Mouse (Mus musculus): ENCODE measurements around the gene Gpr137. TPM values are rescaled to one million over a fixed set of nuclear protein-coding genes. Genes with fewer than 3 reads are reported as not detected.

Gpr137 gene
- total and polyA plus RNA-seq, 3 experiments, result 22.8 to 32.1 (median 24.9) TPM

- TF ChIP-seq GATA2 (IDR thresholded peaks at IDR 0.05; ENCODE audit: borderline replicate concordance, low read depth, low read length), result no peak
- TF ChIP-seq GATA1 (IDR thresholded peaks at IDR 0.05; ENCODE audit: borderline replicate concordance, low read length), result no peak
- TF ChIP-seq POLR2AphosphoS5 (IDR thresholded peaks at IDR 0.05; ENCODE audit: insufficient replicate concordance, low read depth, low read length), result no peak
- no peak for TF ChIP-seq CTCF (IDR thresholded peaks at IDR 0.05; ENCODE audit: low read depth, low read length)
- no peak for TF ChIP-seq TAL1 (conservative IDR thresholded peaks at IDR 0.05; ENCODE audit: low read depth, low read length)
- Histone ChIP-seq H3K9me3 (replicated peaks) (no peaks in the 10 kb centered on the region), H3K4me1 (ENCODE audit: insufficient read depth, low read depth, low read length) (peaks cover 47% of the 10 kb centered on the region), H3K27me3 (ENCODE audit: insufficient read depth, low read length) (peaks cover 21% of the 10 kb centered on the region), H3K4me3 (ENCODE audit: low read depth, low read length) (peak within 1 kb of the TSS; percentile 76), H3K36me3 (replicated peaks) (peaks cover 34% of the 10 kb centered on the region)
- DNase-seq (ENCODE audit: low spot score) (peak; percentile 92), ATAC-seq (ENCODE audit: extremely low read depth, insufficient number of reproducible peaks, low FRiP score, poor library complexity, severe bottlenecking) (peak; percentile 92)
Measured at GRCm38 (mm10) chr19:6921647-6922567, 20.4 kb downstream of the Gpr137 start, which contains the start of gene Esrra. TSS of gene Esrra (minus strand) at chr19:6921813.

- no peak for TF ChIP-seq GATA1 (IDR thresholded peaks at IDR 0.05; ENCODE audit: borderline replicate concordance, low read length)
- TF ChIP-seq POLR2AphosphoS5 (IDR thresholded peaks at IDR 0.05; ENCODE audit: insufficient replicate concordance, low read depth, low read length), result no peak
- 0 out of 2 replicates have a peak, but pooled peaks have one; percentile 3 for TF ChIP-seq CTCF (IDR thresholded peaks at IDR 0.05; ENCODE audit: low read depth, low read length)
- peaks cover 43% of the 10 kb centered on the region for H3K36me3 ChIP-seq (replicated peaks)
- H3K4me3 ChIP-seq (ENCODE audit: low read depth, low read length), result peak overlapping the region; percentile 76
- ATAC-seq (ENCODE audit: extremely low read depth, insufficient number of reproducible peaks, low FRiP score, poor library complexity, severe bottlenecking), result no peak
- peaks cover 52% of the 10 kb centered on the region for H3K4me1 ChIP-seq (ENCODE audit: insufficient read depth, low read depth, low read length)
- peak; percentile 58 for DNase-seq (ENCODE audit: low spot score)
- H3K9me3 ChIP-seq (replicated peaks), result no peaks in the 10 kb centered on the region
- peaks cover 14% of the 10 kb centered on the region for H3K27me3 ChIP-seq (ENCODE audit: insufficient read depth, low read length)
Measured at GRCm38 (mm10) chr19:6920741-6921636, 21.3 kb downstream of the Gpr137 start.

- DNase-seq (ENCODE audit: low spot score), result no peak
- H3K27me3 ChIP-seq (ENCODE audit: insufficient read depth, low read length), result peaks cover 5% of the 10 kb centered on the region; the same call in 1 of the 2 replicates
- no peak for TF ChIP-seq GATA2 (IDR thresholded peaks at IDR 0.05; ENCODE audit: borderline replicate concordance, low read depth, low read length)
- TF ChIP-seq POLR2AphosphoS5 (IDR thresholded peaks at IDR 0.05; ENCODE audit: insufficient replicate concordance, low read depth, low read length), result no peak
- TF ChIP-seq CTCF (IDR thresholded peaks at IDR 0.05; ENCODE audit: low read depth, low read length), result no peak
- no peak for TF ChIP-seq GATA1 (IDR thresholded peaks at IDR 0.05; ENCODE audit: borderline replicate concordance, low read length)
- TF ChIP-seq TAL1 (conservative IDR thresholded peaks at IDR 0.05; ENCODE audit: low read depth, low read length), result no peak
- no peak for ATAC-seq (ENCODE audit: extremely low read depth, insufficient number of reproducible peaks, low FRiP score, poor library complexity, severe bottlenecking)
- H3K4me3 ChIP-seq (ENCODE audit: low read depth, low read length), result peak overlapping the region; percentile 76
- H3K36me3 ChIP-seq (replicated peaks), result peaks cover 52% of the 10 kb centered on the region
- H3K9me3 ChIP-seq (replicated peaks), result no peaks in the 10 kb centered on the region
- H3K4me1 ChIP-seq (ENCODE audit: insufficient read depth, low read depth, low read length), result peaks cover 59% of the 10 kb centered on the region
Measured at GRCm38 (mm10) chr19:6919876-6920740, 22.2 kb downstream of the Gpr137 start.

GRCm38 (mm10) chr19:6919431-6919830, 22.8 kb downstream of the Gpr137 start:
- TF ChIP-seq CTCF (IDR thresholded peaks at IDR 0.05; ENCODE audit: low read depth, low read length) (no peak), POLR2AphosphoS5 (IDR thresholded peaks at IDR 0.05; ENCODE audit: insufficient replicate concordance, low read depth, low read length) (no peak), GATA1 (IDR thresholded peaks at IDR 0.05; ENCODE audit: borderline replicate concordance, low read length) (no peak), GATA2 (IDR thresholded peaks at IDR 0.05; ENCODE audit: borderline replicate concordance, low read depth, low read length) (no peak), TAL1 (conservative IDR thresholded peaks at IDR 0.05; ENCODE audit: low read depth, low read length) (no peak)
- ATAC-seq (ENCODE audit: extremely low read depth, insufficient number of reproducible peaks, low FRiP score, poor library complexity, severe bottlenecking) (no peak), DNase-seq (ENCODE audit: low spot score) (no peak)
- no peaks in the 10 kb centered on the region for H3K27me3 ChIP-seq (ENCODE audit: insufficient read depth, low read length)
- no peaks in the 10 kb centered on the region for H3K9me3 ChIP-seq (replicated peaks)
- H3K4me3 ChIP-seq (ENCODE audit: low read depth, low read length), result no peak overlapping the region
- peaks cover 57% of the 10 kb centered on the region for H3K36me3 ChIP-seq (replicated peaks)
- peaks cover 56% of the 10 kb centered on the region for H3K4me1 ChIP-seq (ENCODE audit: insufficient read depth, low read depth, low read length)

GRCm38 (mm10) chr19:6918321-6918720, 24.0 kb downstream of the Gpr137 start:
- Histone ChIP-seq H3K4me3 (ENCODE audit: low read depth, low read length) (no peak overlapping the region), H3K27me3 (ENCODE audit: insufficient read depth, low read length) (no peaks in the 10 kb centered on the region), H3K36me3 (replicated peaks) (peaks cover 68% of the 10 kb centered on the region), H3K9me3 (replicated peaks) (no peaks in the 10 kb centered on the region), H3K4me1 (ENCODE audit: insufficient read depth, low read depth, low read length) (peaks cover 60% of the 10 kb centered on the region)
- no peak for TF ChIP-seq POLR2AphosphoS5 (IDR thresholded peaks at IDR 0.05; ENCODE audit: insufficient replicate concordance, low read depth, low read length)
- no peak for TF ChIP-seq GATA2 (IDR thresholded peaks at IDR 0.05; ENCODE audit: borderline replicate concordance, low read depth, low read length)
- TF ChIP-seq GATA1 (IDR thresholded peaks at IDR 0.05; ENCODE audit: borderline replicate concordance, low read length), result no peak
- no peak for ATAC-seq (ENCODE audit: extremely low read depth, insufficient number of reproducible peaks, low FRiP score, poor library complexity, severe bottlenecking)
- DNase-seq (ENCODE audit: low spot score), result no peak
